Mouse (Mus musculus) urinary bladder, postnatal 4 days (tissue): Measurements from ENCODE around the gene Gm17455.

Experiments
- DNase-seq, 2 experiments: peaks; one replicate each; pipeline ENCODE4 v3.0.0; 2021 to 2022; ENCODE audit warnings: low spot score in 2 of 2

Gene Gm17455

DNA sequence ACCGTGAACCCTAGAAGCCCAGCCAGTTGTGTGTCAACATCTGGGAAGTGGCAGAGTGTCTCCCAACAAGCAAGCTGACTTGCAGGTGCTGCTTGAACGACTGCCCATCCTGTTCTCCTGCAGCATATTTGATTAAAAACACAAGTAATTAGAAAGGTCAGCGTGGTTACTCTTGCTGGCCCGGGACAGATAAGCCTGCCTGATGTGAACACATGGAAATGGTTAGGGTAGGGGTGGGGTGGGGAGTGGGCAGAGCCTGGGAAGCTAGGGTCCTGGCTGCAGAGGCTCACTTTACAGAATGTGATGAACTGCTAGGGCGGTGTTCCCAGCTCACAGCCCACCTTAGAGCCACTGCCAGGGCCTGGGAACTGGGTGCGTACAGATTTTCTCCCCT, 26.0 kb upstream of the Gm17455 start:
- no peak for DNase-seq

DNA sequence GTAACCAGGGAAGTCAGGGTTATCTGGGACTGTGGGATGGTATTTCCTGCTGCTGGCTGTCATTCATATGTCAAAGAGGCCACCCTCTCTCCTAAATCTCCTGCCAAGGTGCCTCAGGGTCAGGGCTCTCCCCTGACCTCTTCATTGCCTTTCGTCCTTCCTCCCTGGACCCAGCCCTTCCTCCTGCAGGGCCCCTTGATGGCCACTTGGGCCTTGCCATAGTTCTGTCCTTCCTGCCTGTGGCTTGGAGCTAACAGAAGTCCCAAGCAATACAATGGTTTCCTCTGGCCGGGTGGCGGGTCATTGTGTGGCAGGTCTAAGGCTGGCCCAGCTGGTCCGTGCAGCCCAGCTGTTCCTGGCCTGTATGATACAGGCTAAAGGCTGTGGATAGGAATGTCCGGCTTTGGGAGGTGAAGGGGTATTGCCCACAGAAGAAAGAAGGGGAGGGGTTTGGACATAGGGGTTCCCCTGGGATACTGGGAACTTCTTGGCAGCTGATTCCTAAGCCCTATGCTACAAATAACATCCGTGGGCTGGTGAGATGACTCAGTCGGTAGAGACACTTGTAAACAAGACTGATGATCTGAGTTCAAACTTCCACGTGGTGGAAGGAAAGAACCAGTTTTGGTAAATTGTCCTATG, 25.5 kb upstream of the Gm17455 start:
- DNase-seq, result no peak

DNA sequence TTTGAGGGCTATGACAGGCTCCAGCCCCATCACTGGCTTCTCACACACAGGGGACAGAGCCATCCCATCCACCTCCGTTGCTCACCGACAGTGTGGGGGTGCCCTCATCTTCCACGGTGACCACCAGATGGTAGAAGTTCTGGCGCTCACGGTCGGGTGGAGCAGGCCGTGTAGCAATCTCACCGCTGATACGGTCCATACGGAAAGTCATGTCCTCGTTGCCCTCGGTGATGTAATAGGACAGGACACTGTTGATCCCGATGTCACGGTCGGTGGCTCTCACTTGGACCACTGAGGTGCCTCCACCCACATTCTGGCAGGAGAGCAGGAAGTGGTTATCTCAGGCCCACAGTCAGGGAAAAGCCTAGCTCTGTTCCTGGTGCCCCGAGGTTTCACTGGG, 22.8 kb upstream of the Gm17455 start:
- no peak for DNase-seq

GRCm38 (mm10) chr10:60379419-60379957, 20.0 kb upstream of the Gm17455 start:
- DNase-seq, result no peak

- no peak for DNase-seq
Measured at GRCm38 (mm10) chr10:60380229-60380628, 19.3 kb upstream of the Gm17455 start.

DNA sequence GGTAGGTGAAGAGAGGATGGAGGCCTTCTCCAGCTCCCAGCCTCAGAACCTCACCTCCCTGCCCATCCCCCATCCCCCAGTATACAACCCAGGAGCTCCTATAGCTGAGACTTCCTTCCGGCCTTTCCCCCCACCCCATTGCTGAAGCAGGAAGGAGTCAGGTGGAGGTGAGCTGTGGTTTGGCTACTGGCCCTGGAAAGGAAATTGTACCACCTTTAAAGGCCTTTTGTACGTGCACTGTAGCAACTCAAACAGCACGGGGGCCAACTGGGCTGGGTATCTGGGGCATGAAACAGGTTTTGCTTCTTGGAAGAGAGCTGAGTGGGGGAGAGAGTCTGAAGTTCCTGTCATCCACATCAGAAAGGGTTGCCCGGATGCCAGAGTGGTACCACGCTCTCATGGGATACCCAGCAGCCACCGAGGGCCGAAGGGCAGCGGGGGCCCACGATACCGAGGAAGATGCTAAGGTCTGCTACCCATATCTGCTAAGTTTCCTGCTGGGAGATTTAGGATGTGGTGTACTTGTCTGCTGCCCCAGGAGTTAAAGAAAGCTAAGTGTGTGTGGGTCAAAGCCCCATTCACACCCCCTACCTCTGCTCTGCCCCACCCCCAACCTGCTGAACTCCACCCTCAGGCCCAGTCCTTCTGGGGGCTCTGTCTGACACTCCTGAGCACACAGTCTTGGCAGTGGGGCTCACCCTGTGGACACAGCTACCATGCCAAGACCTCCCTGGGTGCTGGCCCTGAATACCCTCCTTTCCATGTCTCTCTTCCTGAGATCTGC, 18.2 kb upstream of the Gm17455 start:
- no peak for DNase-seq

DNA sequence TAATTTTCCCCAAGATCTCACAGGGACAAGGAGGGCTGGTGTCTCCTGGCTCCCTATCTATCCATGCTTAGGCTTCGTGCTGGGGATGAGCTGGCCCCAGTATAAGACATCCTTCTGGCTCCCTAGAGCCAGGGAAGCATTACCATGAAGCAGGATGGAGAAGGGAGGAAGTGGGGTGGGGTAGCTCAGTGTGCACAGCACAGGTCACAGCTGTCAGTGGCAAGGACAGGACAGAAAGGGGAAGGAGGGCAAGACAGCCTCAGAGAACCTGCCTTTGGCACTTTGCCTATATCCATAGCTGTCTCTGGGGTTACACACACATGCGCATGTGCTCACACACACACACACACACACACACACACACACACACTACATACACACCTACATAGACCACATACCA, 11.2 kb upstream of the Gm17455 start:
- DNase-seq, result no peak

- no peak for DNase-seq
Measured at GRCm38 (mm10) chr10:60389447-60389865, 10.1 kb upstream of the Gm17455 start.

GRCm38 (mm10) chr10:60390177-60390903, 9.2 kb upstream of the Gm17455 start:
- DNase-seq, result no peak

DNA sequence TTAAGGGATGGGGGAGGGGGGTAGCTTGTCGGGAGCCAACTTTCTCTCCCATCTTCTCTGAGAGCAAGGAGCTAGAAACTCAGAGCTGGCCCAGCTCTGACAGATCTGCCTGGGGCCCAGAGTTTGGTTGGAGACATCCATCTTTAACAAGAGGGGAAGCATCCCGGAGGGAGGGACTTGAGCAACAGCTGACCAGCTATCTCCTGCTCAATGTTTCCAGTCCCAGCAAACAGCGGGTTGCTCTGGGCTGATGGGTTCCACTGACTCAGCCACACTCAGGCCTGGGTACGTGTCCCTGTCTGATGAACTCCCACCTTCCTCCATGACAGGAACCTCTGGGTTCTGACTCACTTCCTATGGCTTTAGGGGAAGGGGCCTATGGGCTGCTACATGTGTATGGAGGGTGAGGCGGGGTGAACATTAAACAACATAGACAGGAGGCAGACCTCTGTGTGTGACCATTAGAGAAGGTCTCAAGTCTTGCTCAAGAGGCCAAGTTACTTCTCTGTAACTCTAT, 8.6 kb upstream of the Gm17455 start:
- DNase-seq, result no peak

- no peak for DNase-seq
Measured at GRCm38 (mm10) chr10:60391661-60392060, 7.9 kb upstream of the Gm17455 start.

DNA sequence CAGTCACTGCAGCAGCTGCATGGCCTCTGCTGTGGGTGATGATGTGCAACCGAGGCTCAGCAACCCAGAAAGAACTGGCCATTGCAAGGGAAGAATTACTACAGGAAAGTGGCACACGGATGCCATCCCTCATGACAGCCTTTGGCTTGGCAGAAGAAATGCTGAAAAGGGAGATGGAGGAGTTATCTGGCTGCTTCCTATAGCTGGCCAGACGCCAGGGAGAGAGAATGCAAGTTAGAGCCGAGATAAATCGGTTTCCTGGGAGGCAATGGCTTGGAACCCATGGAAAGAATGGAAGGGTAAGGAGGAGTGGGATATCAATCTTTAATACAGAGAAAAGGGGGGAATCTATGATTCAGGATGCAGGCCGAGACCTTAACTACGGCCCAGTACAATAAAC, 4.6 kb upstream of the Gm17455 start:
- DNase-seq, result no peak

DNA sequence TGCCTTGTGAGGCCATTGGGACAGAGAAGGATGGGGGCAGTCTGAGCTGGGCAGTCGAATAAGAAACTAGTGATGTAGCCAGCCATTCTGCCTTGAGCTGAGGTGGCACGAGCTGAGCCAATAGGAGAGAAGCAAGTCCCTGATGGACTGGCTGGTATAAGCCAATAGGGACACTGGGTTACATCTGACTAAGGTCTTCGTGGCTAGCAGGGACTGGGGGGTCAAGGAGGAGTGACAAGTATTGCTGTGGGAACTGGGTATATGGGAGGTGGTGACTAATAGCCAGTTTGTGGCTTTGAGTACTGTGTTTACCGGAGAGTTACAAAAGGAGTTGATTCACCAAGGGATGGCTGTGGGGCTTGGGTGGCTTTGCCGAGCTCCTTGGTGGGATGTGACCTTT, 3.9 kb upstream of the Gm17455 start:
- DNase-seq, result no peak

DNA sequence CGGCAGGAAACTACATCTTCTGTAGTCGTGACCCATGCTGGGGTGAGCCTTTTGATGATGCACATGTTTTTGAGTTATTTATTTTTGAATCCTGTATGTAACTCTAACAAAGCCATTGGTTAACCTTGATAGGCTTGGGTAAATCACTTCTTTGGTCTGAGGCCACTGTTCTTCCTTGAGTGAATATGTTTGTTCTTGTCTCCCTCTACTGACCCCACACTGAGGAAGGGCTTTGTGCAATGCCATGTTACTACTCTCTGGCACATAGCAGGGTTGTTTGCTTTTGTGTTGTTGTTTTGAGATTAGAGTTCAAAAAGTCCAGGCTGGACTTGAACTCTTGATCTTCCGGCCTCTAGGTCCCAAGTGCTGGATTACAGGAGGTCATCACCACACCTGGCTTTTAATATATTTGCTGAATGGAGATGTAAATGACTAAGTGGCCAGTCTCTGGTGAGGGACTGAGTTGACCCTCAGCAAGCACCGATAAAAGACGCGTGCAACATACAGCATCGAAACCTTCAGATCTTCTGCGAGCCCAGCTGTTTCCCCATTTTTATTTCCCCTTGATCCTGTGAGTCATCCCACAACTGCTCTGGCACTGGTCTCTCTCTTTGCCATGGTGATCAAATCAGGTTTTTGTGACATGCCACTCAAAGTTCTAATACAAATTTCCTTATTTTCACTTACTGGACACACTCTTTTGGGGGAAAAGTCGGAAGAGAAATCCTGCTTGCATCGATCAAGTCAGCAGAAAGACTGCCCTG, 1.3 kb upstream of the Gm17455 start:
- no peak for DNase-seq

DNA sequence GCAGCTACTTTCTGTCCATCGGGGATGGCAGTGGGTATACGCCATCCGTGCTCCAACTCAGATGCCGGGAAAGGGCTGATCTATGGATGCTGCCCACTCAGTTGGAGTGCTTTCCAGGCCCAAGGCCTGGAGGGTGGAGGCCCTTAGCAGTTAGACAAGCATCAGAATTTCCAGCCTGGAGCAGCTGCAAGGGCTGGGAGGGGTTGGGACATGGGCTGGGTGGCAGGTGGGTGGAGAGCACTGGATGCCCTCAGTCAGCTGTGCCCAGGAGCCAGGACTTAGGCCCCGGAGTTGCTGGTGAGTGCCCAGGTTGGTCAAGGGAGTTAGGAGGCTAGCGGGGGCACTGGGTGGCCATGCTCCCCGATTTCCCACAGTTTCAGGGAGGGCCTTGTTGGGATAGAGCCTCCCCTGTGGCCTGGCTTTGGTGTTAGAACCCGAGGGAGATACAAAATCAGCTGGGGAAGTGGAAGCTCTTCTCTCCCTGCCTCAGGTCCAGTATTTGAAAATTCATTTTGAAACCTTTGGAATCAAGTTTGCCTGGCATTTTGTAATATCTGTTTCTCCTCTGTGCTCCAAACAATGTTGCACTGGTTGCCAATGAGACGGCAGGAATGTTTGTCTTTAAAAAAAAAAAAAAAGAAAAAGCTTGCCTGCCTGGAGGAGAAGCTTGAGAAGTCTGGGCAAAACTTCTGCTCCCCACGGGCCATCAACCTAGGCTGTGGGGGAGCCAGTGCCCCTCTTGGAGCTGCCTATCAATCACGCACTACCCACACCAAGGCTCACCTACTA, 1.2 kb downstream of the Gm17455 start:
- no peak for DNase-seq

GRCm38 (mm10) chr10:60405460-60406177, 6.1 kb downstream of the Gm17455 start:
- peak in 1 of 2 experiments; percentile 45 for DNase-seq

- DNase-seq, result peak; percentile 42 to 69
Measured at GRCm38 (mm10) chr10:60407831-60408230, 8.3 kb downstream of the Gm17455 start.

- DNase-seq, result no peak
Measured at GRCm38 (mm10) chr10:60411794-60412193, 12.3 kb downstream of the Gm17455 start.

DNA sequence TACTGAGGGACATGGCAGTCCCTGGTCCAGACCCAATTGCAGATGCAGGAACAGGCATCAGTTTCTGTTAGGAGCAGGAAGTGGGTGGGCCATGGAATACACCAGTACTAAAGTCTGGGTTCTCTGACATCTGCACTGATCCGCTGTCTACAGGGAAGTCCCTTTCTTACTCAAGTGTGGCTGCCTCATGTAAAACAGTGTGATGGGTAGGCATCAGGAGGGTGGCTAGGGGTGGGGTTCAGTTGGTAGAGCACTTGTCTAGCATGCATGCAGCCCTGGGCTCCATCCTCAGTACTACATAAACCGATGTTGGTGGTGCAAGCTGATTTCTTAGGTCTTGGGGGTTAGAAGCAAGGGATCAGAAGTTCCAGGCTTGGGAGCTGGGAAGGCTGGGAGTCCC, 14.2 kb downstream of the Gm17455 start:
- DNase-seq, result no peak

DNA sequence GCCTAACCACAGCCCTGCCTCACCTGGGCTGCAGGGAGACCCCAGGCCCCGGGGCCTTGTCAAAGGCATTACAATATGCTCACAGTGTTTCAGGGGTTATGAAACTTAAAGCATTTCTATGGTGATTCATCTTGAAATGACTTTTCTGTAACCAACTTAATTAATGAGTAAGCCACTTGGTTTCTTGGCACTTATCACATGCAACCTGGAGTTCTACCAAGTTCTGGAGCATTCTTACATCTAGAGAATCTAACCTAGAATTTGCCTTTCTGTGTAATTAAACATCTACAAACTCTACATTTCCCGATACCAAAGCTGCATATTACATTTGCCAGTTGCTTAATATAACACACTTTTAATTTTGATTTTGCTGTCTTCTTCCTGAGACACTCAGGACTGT, 17.5 kb downstream of the Gm17455 start:
- no peak for DNase-seq
